Mouse (Mus musculus) midbrain, embryonic 12.5 days (tissue): ENCODE results near the gene Nbdy. TPM values are rescaled to one million over a fixed set of nuclear protein-coding genes. Genes with fewer than 3 reads are reported as not detected.

Experiments used
- ATAC-seq: fragments of 200-750 bp; cut with Nextera tagmentation; 2 replicates; pipeline ENCODE4 v1.8.0; 2017; ENCODE audit warnings: low read depth, moderate TSS enrichment, moderate library complexity; ENCODE audit not compliant: low FRiP score
- H3K27ac ChIP-seq: fragments of 300-500 bp; sonication (generic); replicated peaks from 2 replicates; pipeline ENCODE4 v1.5.1; 2016; ENCODE audit warnings: mild to moderate bottlenecking
- H3K27me3 ChIP-seq: fragments of 300-500 bp; sonication (generic); 2 replicates; pipeline ENCODE4 v1.6.1; 2016; ENCODE audit warnings: mild to moderate bottlenecking
- H3K36me3 ChIP-seq: fragments of 300-500 bp; sonication (generic); 2 replicates; pipeline ENCODE4 v1.6.1; 2016
- H3K4me1 ChIP-seq: fragments of 300-500 bp; sonication (generic); 2 replicates; pipeline ENCODE4 v1.6.1; 2016
- H3K4me2 ChIP-seq: fragments of 300-500 bp; sonication (generic); replicated peaks from 2 replicates; pipeline ENCODE4 v1.6.1; 2016; ENCODE audit warnings: mild to moderate bottlenecking, moderate library complexity
- H3K4me3 ChIP-seq: fragments of 300-500 bp; sonication (generic); 2 replicates; pipeline ENCODE4 v1.5.1; 2016; ENCODE audit warnings: mild to moderate bottlenecking
- H3K9ac ChIP-seq: fragments of 300-500 bp; sonication (generic); replicated peaks from 2 replicates; pipeline ENCODE4 v1.6.1; 2016; ENCODE audit warnings: mild to moderate bottlenecking, moderate library complexity
- H3K9me3 ChIP-seq: fragments of 300-500 bp; sonication (generic); 2 replicates; pipeline ENCODE4 v1.6.1; 2016; ENCODE audit warnings: mild to moderate bottlenecking
- WGBS: fragments of 180-500 bp; shearing (Covaris S2); methylation state at CpG from one replicate; pipeline ENCODE4 v1.1.7; 2016; 5-methylcytosine and 5-hydroxymethylcytosine counted together
- polyA plus RNA-seq: library from polyadenylated mRNA; unstranded; fragments of >200 nt; fragmentation: Nextera tagmentation; extraction: Ambion mirVana; gene quantifications from 2 replicates; pipeline ENCODE4 v1.2.1, GENCODE M21; 2016

Gene Nbdy
- 78.5 and 81.0 TPM in 2 replicates for polyA plus RNA-seq

GRCm38 (mm10) chrX:153723110-153723916, at the start of gene Nbdy:
Gene Nbdy (plus strand): TSS chrX:153723590.
- Histone ChIP-seq H3K9me3 (no peaks in the 10 kb centered on the region), H3K36me3 (no peaks in the 10 kb centered on the region), H3K4me2 (peak within 1 kb of the TSS; percentile 49), H3K27me3 (no peaks in the 10 kb centered on the region), H3K4me3 (peak within 1 kb of the TSS; percentile 55), H3K27ac (peak within 1 kb of the TSS; percentile 78), H3K9ac (peak within 1 kb of the TSS; percentile 51), H3K4me1 (0 out of 2 replicates have a peak, but pooled peaks cover 5% of the 10 kb centered on the region)
- ATAC-seq = peak; percentile 83
- WGBS = 16% methylated on average over 32 of the region's 32 CpGs

GRCm38 (mm10) chrX:153695782-153696395, 27.5 kb upstream of the Nbdy start, which contains the start of gene Kctd12b:
Gene Kctd12b (minus strand): TSS chrX:153696391.
- Histone ChIP-seq H3K27me3 (no peaks in the 10 kb centered on the region), H3K36me3 (no peaks in the 10 kb centered on the region), H3K27ac (peak within 1 kb of the TSS; percentile 15; the same call in 1 of the 2 replicates), H3K9ac (no peak within 1 kb of the TSS), H3K4me3 (peak within 1 kb of the TSS; percentile 29), H3K4me2 (peak within 1 kb of the TSS; percentile 44), H3K4me1 (0 out of 2 replicates have a peak, but pooled peaks cover 4% of the 10 kb centered on the region), H3K9me3 (no peaks in the 10 kb centered on the region)
- 0 out of 2 replicates have a peak, but pooled peaks have one; percentile 19 for ATAC-seq
- WGBS = 26% methylated on average over 11 of the region's 11 CpGs

- no peak for ATAC-seq
- Histone ChIP-seq H3K4me1 (no peaks in the 10 kb centered on the region), H3K27me3 (no peaks in the 10 kb centered on the region), H3K9ac (no peak overlapping the region), H3K36me3 (no peaks in the 10 kb centered on the region), H3K27ac (no peak overlapping the region), H3K9me3 (no peaks in the 10 kb centered on the region), H3K4me3 (no peak overlapping the region), H3K4me2 (no peak overlapping the region)
- WGBS = 79% methylated on average over 3 of the region's 3 CpGs
These were observed 22.9 kb upstream of the Nbdy start for GRCm38 (mm10) chrX:153700463-153700862.

- Histone ChIP-seq H3K4me3 (no peak overlapping the region), H3K36me3 (no peaks in the 10 kb centered on the region), H3K9me3 (no peaks in the 10 kb centered on the region), H3K9ac (no peak overlapping the region), H3K27ac (no peak overlapping the region), H3K27me3 (no peaks in the 10 kb centered on the region), H3K4me2 (no peak overlapping the region), H3K4me1 (no peaks in the 10 kb centered on the region)
- 36% methylated on average over 4 of the region's 4 CpGs for WGBS
- ATAC-seq = peak; percentile 44; the same call in 1 of the 2 replicates
These were observed 15.7 kb upstream of the Nbdy start for GRCm38 (mm10) chrX:153707735-153708134.

- Histone ChIP-seq H3K4me3 (no peak overlapping the region), H3K4me1 (no peaks in the 10 kb centered on the region), H3K27ac (no peak overlapping the region), H3K9me3 (no peaks in the 10 kb centered on the region), H3K27me3 (no peaks in the 10 kb centered on the region; the same call in 1 of the 2 replicates), H3K4me2 (no peak overlapping the region), H3K36me3 (no peaks in the 10 kb centered on the region), H3K9ac (no peak overlapping the region)
- WGBS = 86% methylated on average over 2 of the region's 2 CpGs
- no peak for ATAC-seq
These were observed 6.7 kb upstream of the Nbdy start for GRCm38 (mm10) chrX:153716716-153717115.

GRCm38 (mm10) chrX:153719602-153720001, 3.8 kb upstream of the Nbdy start:
- Histone ChIP-seq H3K27me3 (no peaks in the 10 kb centered on the region; the same call in 1 of the 2 replicates), H3K4me3 (no peak overlapping the region), H3K9me3 (no peaks in the 10 kb centered on the region), H3K9ac (no peak overlapping the region), H3K4me1 (no peaks in the 10 kb centered on the region), H3K4me2 (no peak overlapping the region), H3K27ac (no peak overlapping the region), H3K36me3 (no peaks in the 10 kb centered on the region)
- 33% methylated on average over 4 of the region's 4 CpGs for WGBS
- ATAC-seq = no peak

GRCm38 (mm10) chrX:153724400-153724799, 1.0 kb downstream of the Nbdy start:
- Histone ChIP-seq H3K4me3 (peak overlapping the region; percentile 55), H3K9me3 (no peaks in the 10 kb centered on the region), H3K27ac (0 out of 2 replicates have a peak overlapping the region, but pooled peaks have one; percentile 26), H3K4me1 (0 out of 2 replicates have a peak, but pooled peaks cover 5% of the 10 kb centered on the region), H3K27me3 (no peaks in the 10 kb centered on the region), H3K4me2 (peak overlapping the region; percentile 49), H3K9ac (0 out of 2 replicates have a peak overlapping the region, but pooled peaks have one; percentile 17), H3K36me3 (no peaks in the 10 kb centered on the region)
- 36% methylated on average over 3 of the region's 3 CpGs for WGBS
- peak; percentile 38 for ATAC-seq

GRCm38 (mm10) chrX:153735697-153736096, 12.3 kb downstream of the Nbdy start:
- 83% methylated on average over 4 of the region's 4 CpGs for WGBS
- Histone ChIP-seq H3K27me3 (no peaks in the 10 kb centered on the region), H3K4me2 (no peak overlapping the region), H3K36me3 (no peaks in the 10 kb centered on the region; the same call in 1 of the 2 replicates), H3K9me3 (no peaks in the 10 kb centered on the region), H3K27ac (no peak overlapping the region), H3K4me3 (no peak overlapping the region), H3K9ac (no peak overlapping the region), H3K4me1 (no peaks in the 10 kb centered on the region)
- no peak for ATAC-seq

GRCm38 (mm10) chrX:153742493-153742892, 19.1 kb downstream of the Nbdy start:
- H3K9ac ChIP-seq = no peak overlapping the region
- no peak overlapping the region for H3K4me3 ChIP-seq
- no peaks in the 10 kb centered on the region for H3K27me3 ChIP-seq
- no peak for ATAC-seq
- WGBS = 81% methylated on average over 3 of the region's 3 CpGs
- H3K27ac ChIP-seq = no peak overlapping the region
- no peaks in the 10 kb centered on the region for H3K9me3 ChIP-seq
- H3K36me3 ChIP-seq = no peaks in the 10 kb centered on the region
- H3K4me2 ChIP-seq = no peak overlapping the region
- H3K4me1 ChIP-seq = no peaks in the 10 kb centered on the region

GRCm38 (mm10) chrX:153749230-153749629, 25.8 kb downstream of the Nbdy start:
- no peaks in the 10 kb centered on the region for H3K4me1 ChIP-seq
- ATAC-seq = no peak
- H3K4me3 ChIP-seq = no peak overlapping the region
- H3K4me2 ChIP-seq = no peak overlapping the region
- H3K27ac ChIP-seq = no peak overlapping the region
- H3K9me3 ChIP-seq = no peaks in the 10 kb centered on the region
- WGBS = 53% methylated on average over 2 of the region's 2 CpGs
- no peak overlapping the region for H3K9ac ChIP-seq
- no peaks in the 10 kb centered on the region for H3K36me3 ChIP-seq
- H3K27me3 ChIP-seq = no peaks in the 10 kb centered on the region
